Mouse (Mus musculus) cortical plate, adult 2 months (tissue): ENCODE data around the gene Sema6d. TPM values are rescaled to one million over a fixed set of nuclear protein-coding genes. Genes with fewer than 3 reads are reported as not detected.

Experiments
- H3K27ac ChIP-seq: fragments of 200-500 bp; 2 replicates; pipeline ENCODE4 v1.5.1; 2012; ENCODE audit warnings: low read length, control low read depth, inconsistent platforms; ENCODE audit not compliant: insufficient read depth
- H3K4me1 ChIP-seq: fragments of 200-500 bp; 2 replicates; pipeline ENCODE4 v1.6.1; 2011; ENCODE audit warnings: low read length; ENCODE audit not compliant: control insufficient read depth, insufficient read depth
- H3K4me3 ChIP-seq: fragments of 200-500 bp; 2 replicates; pipeline ENCODE4 v1.5.1; 2011; ENCODE audit warnings: mild to moderate bottlenecking, low read length, control low read depth; ENCODE audit not compliant: insufficient read depth
- CTCF ChIP-seq: fragments of 200-500 bp; IDR thresholded peaks from 2 replicates; pipeline ENCODE4 v1.5.1; 2011; ENCODE audit warnings: mild to moderate bottlenecking, control low read depth, low read length; ENCODE audit not compliant: insufficient read depth; ENCODE audit errors: extremely low read depth
- POLR2A ChIP-seq: fragments of 200-500 bp; IDR thresholded peaks from 2 replicates; pipeline ENCODE4 v1.6.1; 2011; ENCODE audit warnings: mild to moderate bottlenecking, low read length, control low read depth; ENCODE audit not compliant: insufficient read depth; ENCODE audit errors: extremely low read depth
- polyA plus RNA-seq: library from polyadenylated mRNA; depleted of rRNA; stranded (reverse); fragments of >200 nt; gene quantifications from 2 replicates; pipeline ENCODE4 v1.2.3, GENCODE M21; 2012

Sema6d gene
- polyA plus RNA-seq, 1 experiment, result 26.9 TPM

- H3K4me1 ChIP-seq, result peaks cover 2% of the 10 kb centered on the region; the same call in 1 of the 2 replicates
Measured at GRCm38 (mm10) chr2:124162001-124162599, 72.3 kb downstream of the Sema6d start.

GRCm38 (mm10) chr2:124168411-124168810 lies 78.6 kb downstream of the Sema6d start:
- H3K27ac ChIP-seq, result no peak overlapping the region
- H3K4me1 ChIP-seq, result no peaks in the 10 kb centered on the region
- no peak overlapping the region for H3K4me3 ChIP-seq
- TF ChIP-seq CTCF (no peak), POLR2A (no peak)

More at GRCm38 (mm10) chr2:124162001-124162599, 72.3 kb downstream of the Sema6d start:
- H3K4me3 ChIP-seq, result no peak overlapping the region
- no peak for TF ChIP-seq CTCF
- no peak for TF ChIP-seq POLR2A
- no peak overlapping the region for H3K27ac ChIP-seq

GRCm38 (mm10) chr2:124171718-124172117 lies 81.9 kb downstream of the Sema6d start:
- H3K4me1 ChIP-seq, result no peaks in the 10 kb centered on the region
- TF ChIP-seq CTCF, result no peak
- TF ChIP-seq POLR2A, result no peak
- no peak overlapping the region for H3K27ac ChIP-seq
- no peak overlapping the region for H3K4me3 ChIP-seq

GRCm38 (mm10) chr2:124176265-124176664 lies 86.5 kb downstream of the Sema6d start:
- H3K4me3 ChIP-seq, result no peak overlapping the region
- H3K4me1 ChIP-seq, result no peaks in the 10 kb centered on the region
- TF ChIP-seq POLR2A (no peak), CTCF (no peak)
- no peak overlapping the region for H3K27ac ChIP-seq

- Histone ChIP-seq H3K4me3 (no peak overlapping the region), H3K27ac (peak overlapping the region; percentile 75; the same call in 1 of the 2 replicates), H3K4me1 (no peaks in the 10 kb centered on the region)
- TF ChIP-seq POLR2A (no peak), CTCF (no peak)
Measured at GRCm38 (mm10) chr2:124176711-124177169, 87.0 kb downstream of the Sema6d start.

GRCm38 (mm10) chr2:124189271-124189670 lies 99.5 kb downstream of the Sema6d start:
- Histone ChIP-seq H3K27ac (no peak overlapping the region), H3K4me1 (no peaks in the 10 kb centered on the region; the same call in 1 of the 2 replicates), H3K4me3 (no peak overlapping the region)
- TF ChIP-seq CTCF, result no peak
- TF ChIP-seq POLR2A, result no peak

GRCm38 (mm10) chr2:124194041-124194440 lies 104.3 kb downstream of the Sema6d start:
- no peak for TF ChIP-seq CTCF
- no peak overlapping the region for H3K27ac ChIP-seq
- no peak overlapping the region for H3K4me3 ChIP-seq
- no peaks in the 10 kb centered on the region; the same call in 1 of the 2 replicates for H3K4me1 ChIP-seq

- Histone ChIP-seq H3K4me3 (no peak overlapping the region), H3K27ac (no peak overlapping the region), H3K4me1 (no peaks in the 10 kb centered on the region)
- TF ChIP-seq CTCF (no peak), POLR2A (no peak)
Measured at GRCm38 (mm10) chr2:124201493-124201892, 111.7 kb downstream of the Sema6d start.

- Histone ChIP-seq H3K27ac (no peak overlapping the region), H3K4me1 (no peaks in the 10 kb centered on the region), H3K4me3 (no peak overlapping the region)
- TF ChIP-seq CTCF, result no peak
- TF ChIP-seq POLR2A, result no peak
Measured at GRCm38 (mm10) chr2:124202475-124202990, 112.8 kb downstream of the Sema6d start.

GRCm38 (mm10) chr2:124205811-124206210 lies 116.0 kb downstream of the Sema6d start:
- TF ChIP-seq POLR2A (no peak), CTCF (no peak)
- Histone ChIP-seq H3K4me1 (no peaks in the 10 kb centered on the region), H3K4me3 (no peak overlapping the region), H3K27ac (no peak overlapping the region)
